Mouse (Mus musculus) neural tube, embryonic 14.5 days (tissue): ENCODE results near the gene Dse. TPM values are rescaled to one million over a fixed set of nuclear protein-coding genes. Genes with fewer than 3 reads are reported as not detected.

Experiments
- ATAC-seq: fragments of 200-750 bp; cut with Nextera tagmentation; 2 replicates; pipeline ENCODE4 v1.8.0; 2017; ENCODE audit warnings: low read depth, mild to moderate bottlenecking, moderate TSS enrichment, moderate library complexity
- H3K27ac ChIP-seq: fragments of 300-500 bp; sonication (generic); 2 replicates; pipeline ENCODE4 v1.5.1; 2014; ENCODE audit warnings: low read depth, mild to moderate bottlenecking, control low read depth, low read length, moderate library complexity, mixed read lengths
- H3K27me3 ChIP-seq: fragments of 300-500 bp; sonication (generic); 2 replicates; pipeline ENCODE4 v1.6.1; 2014; ENCODE audit warnings: low read length; ENCODE audit not compliant: control insufficient read depth, insufficient read depth
- H3K36me3 ChIP-seq: fragments of 300-500 bp; sonication (generic); 2 replicates; pipeline ENCODE4 v1.6.1; 2014; ENCODE audit warnings: low read length, mixed read lengths; ENCODE audit not compliant: control insufficient read depth, insufficient read depth
- H3K4me1 ChIP-seq: fragments of 300-500 bp; sonication (generic); 2 replicates; pipeline ENCODE4 v1.6.1; 2014; ENCODE audit warnings: low read length; ENCODE audit not compliant: control insufficient read depth, insufficient read depth
- H3K4me2 ChIP-seq: fragments of 300-500 bp; sonication (generic); 2 replicates; pipeline ENCODE4 v1.6.1; 2014; ENCODE audit warnings: mild to moderate bottlenecking, low read depth, low read length, control low read depth
- H3K4me3 ChIP-seq: fragments of 300-500 bp; sonication (generic); 2 replicates; pipeline ENCODE4 v1.5.1; 2014; ENCODE audit warnings: low read depth, low read length, control low read depth, mixed read lengths
- H3K9ac ChIP-seq: fragments of 300-500 bp; sonication (generic); replicated peaks from 2 replicates; pipeline ENCODE4 v1.6.1; 2014; ENCODE audit warnings: low read depth, mild to moderate bottlenecking, control low read depth, low read length, mixed read lengths
- H3K9me3 ChIP-seq: fragments of 300-500 bp; sonication (generic); 2 replicates; pipeline ENCODE4 v1.6.1; 2016; ENCODE audit warnings: low read length; ENCODE audit not compliant: control insufficient read depth
- WGBS: fragments of 180-500 bp; shearing (Covaris S2); extraction: QIAGEN DNeasy Blood & Tissue Kit; methylation state at CpG from one replicate; pipeline ENCODE4 v1.1.7; 2014; 5-methylcytosine and 5-hydroxymethylcytosine counted together
- polyA plus RNA-seq: library from polyadenylated mRNA; unstranded; fragments of >200 nt; fragmentation: Nextera tagmentation; extraction: Ambion mirVana; gene quantifications from 2 replicates; pipeline ENCODE4 v1.2.1, GENCODE M21; 2014

Gene Dse
- polyA plus RNA-seq, 1 experiment from 2014 or later = 4.0 TPM

GRCm38 (mm10) chr10:34166971-34167370 lies 40.5 kb downstream of the Dse start:
- no peak overlapping the region for H3K4me2 ChIP-seq
- no peak overlapping the region for H3K9ac ChIP-seq
- H3K9me3 ChIP-seq = no peaks in the 10 kb centered on the region
- no peak for ATAC-seq
- no peak overlapping the region for H3K27ac ChIP-seq
- no peaks in the 10 kb centered on the region for H3K4me1 ChIP-seq
- no peak overlapping the region for H3K4me3 ChIP-seq
- H3K36me3 ChIP-seq = no peaks in the 10 kb centered on the region
- 95% methylated on average over 2 of the region's 2 CpGs for WGBS
- no peaks in the 10 kb centered on the region for H3K27me3 ChIP-seq

GRCm38 (mm10) chr10:34155796-34156554 lies 51.5 kb downstream of the Dse start:
- no peaks in the 10 kb centered on the region for H3K27me3 ChIP-seq
- no peaks in the 10 kb centered on the region for H3K9me3 ChIP-seq
- H3K4me3 ChIP-seq = no peak overlapping the region
- no peak overlapping the region for H3K27ac ChIP-seq
- no peak for ATAC-seq
- H3K4me2 ChIP-seq = no peak overlapping the region
- no peaks in the 10 kb centered on the region for H3K36me3 ChIP-seq
- no peak overlapping the region for H3K9ac ChIP-seq
- H3K4me1 ChIP-seq = no peaks in the 10 kb centered on the region
- 76% methylated on average over 12 of the region's 12 CpGs for WGBS

GRCm38 (mm10) chr10:34151827-34152226 lies 55.7 kb downstream of the Dse start:
- 83% methylated on average over 3 of the region's 3 CpGs for WGBS
- H3K9ac ChIP-seq = no peak overlapping the region

GRCm38 (mm10) chr10:34150454-34150853 lies 57.1 kb downstream of the Dse start:
- 34% methylated on average over 6 of the region's 6 CpGs for WGBS
- H3K4me1 ChIP-seq = no peaks in the 10 kb centered on the region

More at GRCm38 (mm10) chr10:34151827-34152226, 55.7 kb downstream of the Dse start:
- H3K36me3 ChIP-seq = no peaks in the 10 kb centered on the region
- no peaks in the 10 kb centered on the region for H3K27me3 ChIP-seq
- no peak overlapping the region for H3K27ac ChIP-seq
- no peak for ATAC-seq
- H3K4me2 ChIP-seq = no peak overlapping the region
- H3K4me3 ChIP-seq = no peak overlapping the region
- no peaks in the 10 kb centered on the region for H3K4me1 ChIP-seq
- no peaks in the 10 kb centered on the region for H3K9me3 ChIP-seq

GRCm38 (mm10) chr10:34149772-34150171 lies 57.7 kb downstream of the Dse start:
- Histone ChIP-seq H3K36me3 (no peaks in the 10 kb centered on the region), H3K4me1 (no peaks in the 10 kb centered on the region), H3K9me3 (no peaks in the 10 kb centered on the region), H3K27ac (no peak overlapping the region), H3K4me2 (no peak overlapping the region), H3K9ac (no peak overlapping the region), H3K4me3 (no peak overlapping the region), H3K27me3 (no peaks in the 10 kb centered on the region)
- no peak for ATAC-seq
- 81% methylated on average over 3 of the region's 3 CpGs for WGBS

More at GRCm38 (mm10) chr10:34150454-34150853, 57.1 kb downstream of the Dse start:
- no peak overlapping the region for H3K4me2 ChIP-seq
- H3K4me3 ChIP-seq = no peak overlapping the region
- H3K9ac ChIP-seq = no peak overlapping the region
- H3K36me3 ChIP-seq = no peaks in the 10 kb centered on the region
- no peaks in the 10 kb centered on the region for H3K9me3 ChIP-seq
- H3K27me3 ChIP-seq = no peaks in the 10 kb centered on the region
- no peak overlapping the region for H3K27ac ChIP-seq
- no peak for ATAC-seq

- Histone ChIP-seq H3K4me1 (no peaks in the 10 kb centered on the region), H3K36me3 (no peaks in the 10 kb centered on the region), H3K4me3 (no peak overlapping the region), H3K4me2 (no peak overlapping the region), H3K27me3 (no peaks in the 10 kb centered on the region), H3K9ac (no peak overlapping the region), H3K27ac (no peak overlapping the region), H3K9me3 (no peaks in the 10 kb centered on the region)
- 94% methylated on average over 2 of the region's 2 CpGs for WGBS
- no peak for ATAC-seq
Measured at GRCm38 (mm10) chr10:34141693-34142092, 65.8 kb downstream of the Dse start.

- 72% methylated on average over 4 of the region's 4 CpGs for WGBS
- Histone ChIP-seq H3K27ac (no peak overlapping the region), H3K9ac (no peak overlapping the region), H3K4me1 (no peaks in the 10 kb centered on the region), H3K4me3 (no peak overlapping the region), H3K27me3 (no peaks in the 10 kb centered on the region), H3K36me3 (no peaks in the 10 kb centered on the region), H3K4me2 (no peak overlapping the region), H3K9me3 (no peaks in the 10 kb centered on the region)
- ATAC-seq = no peak
Measured at GRCm38 (mm10) chr10:34139768-34140167, 67.7 kb downstream of the Dse start.

- WGBS = 79% methylated on average over 6 of the region's 6 CpGs
- Histone ChIP-seq H3K36me3 (no peaks in the 10 kb centered on the region), H3K4me1 (no peaks in the 10 kb centered on the region), H3K9me3 (no peaks in the 10 kb centered on the region), H3K4me2 (no peak overlapping the region), H3K27me3 (no peaks in the 10 kb centered on the region), H3K4me3 (no peak overlapping the region), H3K27ac (no peak overlapping the region), H3K9ac (no peak overlapping the region)
- ATAC-seq = no peak
Measured at GRCm38 (mm10) chr10:34138027-34138426, 69.5 kb downstream of the Dse start.

- ATAC-seq = no peak
Measured at GRCm38 (mm10) chr10:34136432-34136831, 71.1 kb downstream of the Dse start.

More at GRCm38 (mm10) chr10:34136432-34136831, 71.1 kb downstream of the Dse start:
- Histone ChIP-seq H3K27me3 (no peaks in the 10 kb centered on the region), H3K4me1 (no peaks in the 10 kb centered on the region), H3K4me3 (no peak overlapping the region), H3K27ac (no peak overlapping the region), H3K9me3 (no peaks in the 10 kb centered on the region), H3K4me2 (no peak overlapping the region), H3K9ac (no peak overlapping the region), H3K36me3 (no peaks in the 10 kb centered on the region)
- 29% methylated on average over 6 of the region's 6 CpGs for WGBS
